Mouse (Mus musculus) bone marrow, adult 2 months (tissue): Measurements from ENCODE around the gene Nav1. TPM values are rescaled to one million over a fixed set of nuclear protein-coding genes. Genes with fewer than 3 reads are reported as not detected.

Source experiments
- H3K27ac ChIP-seq: fragments of 200-500 bp; 2 replicates; pipeline ENCODE4 v1.5.1; 2012; ENCODE audit warnings: low read depth, mild to moderate bottlenecking, control low read depth, inconsistent platforms, low read length; ENCODE audit not compliant: control insufficient read depth, poor library complexity, insufficient read depth
- H3K4me1 ChIP-seq: fragments of 200-500 bp; 2 replicates; pipeline ENCODE4 v1.6.1; 2011; ENCODE audit warnings: low read length; ENCODE audit not compliant: control insufficient read depth, insufficient read depth
- H3K4me3 ChIP-seq: fragments of 200-500 bp; replicated peaks from 2 replicates; pipeline ENCODE3; 2011; ENCODE audit warnings: mild to moderate bottlenecking, low read depth, low read length, control low read depth; ENCODE audit not compliant: control insufficient read depth
- CTCF ChIP-seq: fragments of 200-500 bp; IDR thresholded peaks from 2 replicates; pipeline ENCODE4 v1.5.1; 2011; ENCODE audit warnings: low read length, control low read depth; ENCODE audit not compliant: control insufficient read depth, insufficient read depth
- POLR2A ChIP-seq: fragments of 200-500 bp; IDR thresholded peaks from 2 replicates; pipeline ENCODE4 v1.6.1; 2011; ENCODE audit warnings: low read depth, mild to moderate bottlenecking, control low read depth, low read length, borderline replicate concordance; ENCODE audit not compliant: control insufficient read depth
- WGBS: fragments of 180-500 bp; shearing (Covaris S2); methylation state at CpG from one replicate; pipeline ENCODE4 v1.1.7; 2018; 5-methylcytosine and 5-hydroxymethylcytosine counted together
- polyA plus RNA-seq: library from polyadenylated mRNA; stranded (reverse); fragments of >200 nt; gene quantifications from 2 replicates; pipeline ENCODE4 v1.2.4, GENCODE M21; 2011; ENCODE audit warnings: low replicate concordance; ENCODE audit not compliant: missing spikeins, insufficient read depth, insufficient read length

Gene Nav1
- polyA plus RNA-seq, 1 experiment: 22.7 TPM

DNA sequence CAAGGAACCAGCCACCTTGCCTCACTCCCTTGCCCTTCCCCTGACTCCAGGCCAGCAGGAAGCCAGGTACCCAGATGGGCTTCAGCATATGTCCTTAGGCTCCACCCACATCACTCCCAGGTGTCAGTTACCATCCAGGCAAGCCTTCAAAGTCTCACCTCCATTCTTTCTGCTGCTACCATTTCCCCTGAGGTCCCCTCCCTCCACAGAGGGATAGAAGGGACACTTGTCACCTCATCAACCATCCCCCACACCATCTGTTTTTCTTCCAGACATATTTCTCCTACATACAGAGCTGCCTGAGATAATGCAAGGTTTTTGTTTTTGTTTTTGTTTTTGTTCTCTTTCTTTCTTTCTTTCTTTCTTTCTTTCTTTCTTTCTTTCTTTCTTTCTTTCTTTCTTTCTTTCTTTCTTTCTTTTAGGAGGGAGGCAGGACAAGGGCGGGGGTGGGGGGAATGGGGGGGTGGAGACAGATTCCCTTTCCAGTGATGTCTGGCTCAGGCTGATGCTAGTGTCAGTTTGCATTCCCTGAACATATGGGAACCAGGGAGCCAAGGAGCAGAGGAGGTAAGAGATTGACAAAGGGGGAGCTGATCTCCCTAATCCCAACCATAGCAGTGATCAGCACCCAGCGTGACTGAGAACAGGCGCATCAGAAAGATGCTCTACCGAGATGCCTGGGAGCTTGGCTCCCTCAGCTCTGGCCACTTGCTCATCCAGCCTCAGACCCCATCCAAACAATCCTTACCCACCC lies 34.8 kb downstream of the Nav1 start:
- 85% methylated on average over 4 of the region's 4 CpGs for WGBS
- no peaks in the 10 kb centered on the region for H3K4me1 ChIP-seq
- no peak overlapping the region for H3K27ac ChIP-seq
- no peak overlapping the region for H3K4me3 ChIP-seq
- TF ChIP-seq CTCF: no peak
- TF ChIP-seq POLR2A: no peak

DNA sequence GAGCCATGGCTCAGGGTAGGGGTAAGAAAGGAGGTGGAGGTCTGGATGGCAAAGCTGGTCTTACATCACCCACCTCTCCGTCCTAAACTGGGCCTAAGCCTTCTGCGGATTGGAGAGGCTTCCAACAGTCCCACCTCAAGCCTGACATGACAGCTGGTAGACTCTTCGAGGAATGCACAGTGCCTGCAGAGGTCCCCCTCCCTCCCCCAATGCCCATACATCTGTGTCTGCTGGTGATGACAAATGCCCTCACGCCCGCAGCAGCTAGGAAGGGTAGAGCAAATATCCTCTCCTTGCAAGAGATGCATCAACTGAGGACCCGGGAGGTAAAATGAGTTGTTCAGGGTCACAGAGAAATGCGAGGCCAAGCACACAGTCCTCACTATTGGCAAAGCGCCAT lies 39.0 kb downstream of the Nav1 start:
- TF ChIP-seq CTCF (no peak), POLR2A (no peak)
- Histone ChIP-seq H3K4me3 (no peak overlapping the region), H3K27ac (no peak overlapping the region), H3K4me1 (no peaks in the 10 kb centered on the region)
- WGBS: 82% methylated on average over 8 of the region's 8 CpGs

DNA sequence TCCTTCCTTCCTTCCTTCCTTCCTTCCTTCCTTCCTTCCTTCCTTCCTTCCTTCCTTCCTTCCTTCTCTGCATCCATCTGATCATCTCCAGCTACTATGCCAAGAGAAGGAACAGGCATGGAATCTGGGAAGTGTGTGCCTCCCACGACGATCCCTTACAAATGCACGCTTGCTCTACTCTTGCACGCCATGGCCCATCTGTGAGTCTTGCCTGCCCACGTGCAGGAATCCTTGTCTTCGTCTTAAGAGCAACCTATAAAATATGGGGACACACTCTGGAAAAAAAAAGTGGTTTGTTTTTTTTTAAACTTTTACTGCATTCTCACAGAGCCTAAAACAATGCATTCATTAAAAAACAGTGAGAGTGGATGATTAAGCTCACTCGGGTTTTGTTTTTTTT lies 40.5 kb downstream of the Nav1 start:
- TF ChIP-seq POLR2A: no peak
- no peak for TF ChIP-seq CTCF
- Histone ChIP-seq H3K27ac (no peak overlapping the region), H3K4me3 (no peak overlapping the region), H3K4me1 (no peaks in the 10 kb centered on the region)
- 81% methylated on average over 7 of the region's 7 CpGs for WGBS

DNA sequence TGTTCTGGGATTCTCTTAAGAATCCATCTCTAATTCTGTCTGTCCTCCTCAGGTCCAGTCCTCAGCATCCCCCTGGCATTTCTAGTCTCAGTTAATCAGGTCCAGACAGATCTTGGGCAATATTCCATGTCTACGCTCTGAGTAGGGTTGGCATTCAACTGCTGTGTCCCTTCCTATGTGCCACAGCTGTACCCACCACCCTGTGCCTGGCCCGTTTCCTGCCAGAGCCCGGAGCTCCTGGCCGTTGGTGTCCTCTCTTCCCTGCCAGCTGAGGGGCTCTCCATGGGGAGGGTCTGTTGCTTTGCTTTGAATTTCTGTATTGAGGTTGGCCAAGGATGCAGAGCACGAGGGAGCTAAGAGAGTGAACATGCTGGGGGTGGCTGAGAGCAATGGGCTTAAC lies 41.3 kb downstream of the Nav1 start:
- Histone ChIP-seq H3K4me3 (no peak overlapping the region), H3K4me1 (no peaks in the 10 kb centered on the region), H3K27ac (no peak overlapping the region)
- WGBS: 83% methylated on average over 5 of the region's 5 CpGs
- TF ChIP-seq CTCF: no peak
- no peak for TF ChIP-seq POLR2A

DNA sequence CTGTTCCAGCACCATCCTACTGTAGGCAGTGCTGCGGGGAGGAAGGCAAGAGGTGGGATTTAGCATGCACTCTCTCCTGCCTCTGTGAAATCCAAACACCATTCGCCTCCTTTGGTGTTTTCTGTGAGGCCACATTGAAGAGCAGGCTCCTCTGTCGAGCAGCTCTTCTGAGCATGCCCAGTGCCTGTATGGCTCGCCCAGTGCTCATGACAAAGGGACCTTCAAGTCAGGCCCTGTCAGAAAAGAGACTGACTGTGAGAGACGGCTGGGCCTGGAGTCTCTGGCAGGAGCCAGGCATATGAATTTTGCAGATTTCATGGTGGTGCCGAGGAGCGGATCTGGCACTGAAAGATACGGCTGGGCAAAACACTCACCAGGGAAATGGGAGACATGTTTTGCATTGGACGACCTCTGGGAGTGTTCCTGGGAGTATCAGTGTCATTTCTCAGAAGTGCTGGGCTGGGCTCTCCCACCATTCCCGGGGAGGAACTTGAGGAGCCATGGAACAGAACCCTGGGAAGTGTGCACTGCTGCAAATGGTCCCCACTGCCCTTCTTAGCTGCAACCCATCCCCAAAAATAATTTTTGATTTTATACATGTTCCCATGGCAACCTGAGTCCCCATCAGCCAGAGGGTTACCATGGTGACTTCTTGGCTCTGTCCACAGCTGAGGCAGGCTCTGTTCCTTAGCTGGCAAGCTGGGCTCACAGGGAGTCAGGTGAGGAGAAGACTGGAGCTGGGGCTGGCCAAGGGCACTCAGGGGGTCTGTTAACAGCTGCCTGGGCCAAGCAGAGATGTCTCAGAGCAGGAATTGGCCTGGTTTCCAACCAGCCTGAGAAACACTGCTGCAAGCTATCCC lies 42.2 kb downstream of the Nav1 start:
- no peak for TF ChIP-seq CTCF
- TF ChIP-seq POLR2A: no peak
- H3K4me1 ChIP-seq: no peaks in the 10 kb centered on the region
- WGBS: 74% methylated on average over 10 of the region's 10 CpGs
- H3K27ac ChIP-seq: no peak overlapping the region
- no peak overlapping the region for H3K4me3 ChIP-seq

DNA sequence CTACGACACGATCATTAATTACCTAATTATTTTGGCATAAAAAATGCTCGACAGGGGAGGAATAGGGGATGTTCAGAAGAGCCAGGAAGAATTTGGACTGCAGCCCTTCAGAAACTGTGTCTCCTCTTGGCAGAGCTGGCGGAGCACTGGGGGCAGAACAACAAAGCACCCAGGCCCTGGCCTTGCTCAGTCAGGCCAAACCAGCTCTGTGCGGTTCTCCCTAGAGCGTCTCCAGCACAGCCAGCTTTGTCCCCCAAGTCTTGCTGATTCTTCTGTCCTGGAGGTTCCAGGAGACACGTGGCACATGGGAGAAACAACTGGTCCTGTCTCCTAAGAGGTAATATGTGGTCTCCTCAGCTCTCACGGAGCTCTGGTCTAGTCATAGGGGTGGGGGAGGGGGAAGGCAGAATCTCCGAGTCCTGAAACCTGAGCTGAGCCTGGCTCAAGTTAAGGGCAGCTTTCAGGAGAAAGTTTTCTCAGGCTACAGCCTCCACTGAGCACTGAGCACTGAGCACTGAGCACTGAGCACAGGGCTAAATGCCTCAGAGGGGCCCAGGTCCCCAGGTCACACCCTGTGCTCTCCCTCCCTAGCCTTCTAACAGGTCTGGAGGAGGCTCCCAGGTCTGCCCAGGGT lies 43.2 kb downstream of the Nav1 start:
- TF ChIP-seq POLR2A (no peak), CTCF (no peak)
- H3K4me1 ChIP-seq: no peaks in the 10 kb centered on the region
- no peak overlapping the region for H3K27ac ChIP-seq
- WGBS: 78% methylated on average over 9 of the region's 9 CpGs
- no peak overlapping the region for H3K4me3 ChIP-seq

DNA sequence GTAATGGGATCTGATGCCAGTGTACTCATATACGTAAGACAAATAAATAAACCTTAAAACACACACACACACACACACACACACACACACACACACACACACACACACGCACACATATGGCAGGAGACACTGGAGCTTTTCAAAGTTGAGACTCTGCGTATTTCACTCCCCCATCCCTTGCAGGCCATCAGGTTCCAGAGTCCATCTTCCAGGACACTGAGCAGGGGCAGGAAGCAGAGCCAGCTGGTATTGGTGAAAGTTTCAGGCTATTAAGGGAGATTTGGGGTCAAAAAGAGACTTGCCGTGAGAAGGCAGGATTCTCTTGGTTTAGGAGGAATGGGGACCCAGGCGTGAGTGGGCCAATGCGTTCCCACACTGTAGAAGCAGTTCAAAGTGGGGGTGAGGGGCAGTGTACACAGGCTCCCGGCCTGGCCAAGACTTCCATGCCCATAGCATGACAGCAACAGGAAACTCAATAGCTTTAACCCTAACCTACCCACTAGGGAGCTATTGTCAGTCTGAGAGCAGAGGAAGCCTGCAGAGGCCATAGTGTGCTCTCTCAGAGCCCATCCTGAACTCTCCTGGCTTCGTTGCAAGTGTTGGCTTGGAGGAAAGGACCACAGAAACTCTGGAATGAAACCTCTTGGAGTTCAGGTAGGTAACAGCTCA lies 44.0 kb downstream of the Nav1 start:
- 71% methylated on average over 8 of the region's 8 CpGs for WGBS
- TF ChIP-seq CTCF: no peak
- no peak for TF ChIP-seq POLR2A
- no peaks in the 10 kb centered on the region for H3K4me1 ChIP-seq
- no peak overlapping the region for H3K4me3 ChIP-seq
- no peak overlapping the region for H3K27ac ChIP-seq

DNA sequence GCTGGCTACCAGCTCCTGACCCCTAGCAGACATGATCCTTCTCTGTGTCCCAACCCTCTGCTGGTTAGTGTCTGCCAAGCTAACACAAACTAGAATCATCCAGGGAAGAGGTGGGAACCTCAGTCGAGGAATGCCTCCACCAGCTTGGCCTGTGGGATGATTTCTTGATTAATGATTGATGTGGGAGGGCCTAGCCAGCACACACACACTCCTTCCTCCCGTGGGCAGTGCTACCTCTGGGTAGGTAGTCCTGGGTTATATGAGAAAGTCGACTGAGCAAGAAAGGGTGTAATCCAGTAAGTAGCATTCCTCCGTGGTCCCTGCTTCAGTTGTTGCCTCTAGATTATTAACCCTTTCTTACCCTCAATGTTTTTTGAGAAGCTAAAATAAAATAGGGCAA lies 45.0 kb downstream of the Nav1 start:
- WGBS: 38% methylated on average over 4 of the region's 4 CpGs
- Histone ChIP-seq H3K27ac (no peak overlapping the region), H3K4me3 (no peak overlapping the region), H3K4me1 (no peaks in the 10 kb centered on the region)
- TF ChIP-seq CTCF (no peak), POLR2A (no peak)

DNA sequence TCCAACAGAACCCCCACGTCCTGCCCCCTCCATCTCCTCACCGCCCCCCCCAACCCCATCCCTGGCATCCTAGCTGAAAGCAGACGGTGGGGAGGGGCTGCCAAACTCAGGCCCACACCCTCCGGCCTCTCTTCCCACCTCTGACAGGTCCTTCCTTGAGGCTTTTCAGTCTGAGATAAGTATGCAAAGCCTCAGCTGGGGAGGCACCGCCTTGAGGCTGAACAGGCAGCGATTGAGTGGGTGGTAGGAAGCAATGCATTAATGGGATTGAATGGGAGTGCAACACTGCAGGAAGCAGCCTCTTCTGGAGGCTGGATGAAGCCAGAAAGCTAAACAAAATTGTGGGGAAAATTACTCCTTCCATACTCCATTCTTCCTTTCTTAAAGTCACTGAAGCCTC lies 45.8 kb downstream of the Nav1 start:
- 79% methylated on average over 6 of the region's 6 CpGs for WGBS

More for the DNA sequence above, 45.8 kb downstream of the Nav1 start:
- TF ChIP-seq CTCF: no peak
- TF ChIP-seq POLR2A: no peak
- H3K4me1 ChIP-seq: no peaks in the 10 kb centered on the region
- no peak overlapping the region for H3K4me3 ChIP-seq
- no peak overlapping the region for H3K27ac ChIP-seq
